Mouse (Mus musculus) testis, adult 2 months (tissue): ENCODE results near the gene Zfp524.

ENCODE experiments used
- CTCF ChIP-seq: fragments of 200-500 bp; IDR thresholded peaks from 2 replicates; pipeline ENCODE4 v1.5.1; 2012; ENCODE audit warnings: low read depth, mild to moderate bottlenecking, inconsistent platforms, low read length, moderate library complexity; ENCODE audit not compliant: control insufficient read depth, insufficient read depth, insufficient replicate concordance
- POLR2A ChIP-seq: fragments of 200-500 bp; IDR thresholded peaks from 2 replicates; pipeline ENCODE4 v1.6.1; 2012; ENCODE audit warnings: low read depth, mild to moderate bottlenecking, inconsistent platforms, low read length, moderate library complexity; ENCODE audit not compliant: control insufficient read depth

DNA sequence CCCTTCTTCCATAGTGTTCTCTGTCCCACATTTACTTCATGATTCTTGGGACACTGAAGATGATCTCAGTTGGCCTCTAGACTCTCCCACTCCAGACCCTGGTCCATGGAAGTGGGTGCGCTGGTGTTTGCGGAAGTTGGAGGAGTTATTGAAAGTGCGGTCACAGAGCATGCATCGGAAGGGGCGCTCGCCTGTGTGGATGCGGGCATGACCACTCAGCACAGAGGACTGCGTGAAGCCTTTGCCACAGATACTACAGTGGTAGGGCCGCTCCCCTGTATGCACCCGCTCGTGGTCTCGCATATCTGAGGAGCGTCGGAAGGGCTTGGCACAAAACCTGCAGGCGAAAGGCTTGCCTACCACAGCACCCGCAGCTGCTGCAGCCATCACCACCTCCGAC is 21.4 kb downstream of the Zfp524 start:
- no peak for TF ChIP-seq POLR2A
- no peak for TF ChIP-seq CTCF
